Mouse (Mus musculus): Measurements from ENCODE around the gene Foxp1. TPM values are rescaled to one million over a fixed set of nuclear protein-coding genes. Genes with fewer than 3 reads are reported as not detected.

The Foxp1 gene
- polyA plus RNA-seq, 2 experiments = 101 to 166 TPM

GRCm38 (mm10) chr6:99452638-99453185, 69.8 kb downstream of the Foxp1 start:
- TF ChIP-seq POLR2A (IDR thresholded peaks at IDR 0.05; ENCODE audit: borderline replicate concordance, extremely low read depth, insufficient read depth, insufficient read length) = no peak
- no peak overlapping the region for H3K4me2 ChIP-seq (replicated peaks; ENCODE audit: low read depth, low read length, severe bottlenecking)
- 60% methylated on average over 2 of the region's 2 CpGs for WGBS

GRCm38 (mm10) chr6:99451479-99451878, 71.0 kb downstream of the Foxp1 start:
- WGBS = 37% methylated on average over 11 of the region's 11 CpGs
- Histone ChIP-seq H3K9ac (ENCODE audit: low read depth, low read length, severe bottlenecking) (no peak overlapping the region), H3K4me1 (ENCODE audit: control insufficient read depth, insufficient read depth, low read length) (peaks cover 8% of the 10 kb centered on the region), H3K36me3 (ENCODE audit: control insufficient read depth, insufficient read depth, low read length) (peaks cover 3% of the 10 kb centered on the region; the same call in 1 of the 2 replicates), H3K27ac (replicated peaks; ENCODE audit: low read depth, low read length) (no peak overlapping the region), H3K4me2 (replicated peaks; ENCODE audit: low read depth, low read length, severe bottlenecking) (no peak overlapping the region), H3K9me3 (ENCODE audit: control insufficient read depth, low read length) (no peaks in the 10 kb centered on the region), H3K27me3 (ENCODE audit: control insufficient read depth, insufficient read depth, low read length) (no peaks in the 10 kb centered on the region), H3K4me3 (replicated peaks; ENCODE audit: low read length) (no peak overlapping the region)
- no peak for TF ChIP-seq POLR2A (IDR thresholded peaks at IDR 0.05; ENCODE audit: borderline replicate concordance, extremely low read depth, insufficient read depth, insufficient read length)
- ATAC-seq (ENCODE audit: low FRiP score, low read depth) (no peak), DNase-seq (ENCODE audit: low spot score) (no peak)

More at GRCm38 (mm10) chr6:99452638-99453185, 69.8 kb downstream of the Foxp1 start:
- peaks cover 3% of the 10 kb centered on the region; the same call in 1 of the 2 replicates for H3K36me3 ChIP-seq (ENCODE audit: control insufficient read depth, insufficient read depth, low read length)
- DNase-seq (ENCODE audit: low spot score) (no peak), ATAC-seq (ENCODE audit: low FRiP score, low read depth) (no peak)
- H3K4me1 ChIP-seq (ENCODE audit: control insufficient read depth, insufficient read depth, low read length) = peaks cover 8% of the 10 kb centered on the region
- H3K4me3 ChIP-seq (replicated peaks; ENCODE audit: low read length) = no peak overlapping the region
- no peaks in the 10 kb centered on the region for H3K27me3 ChIP-seq (ENCODE audit: control insufficient read depth, insufficient read depth, low read length)
- no peaks in the 10 kb centered on the region for H3K9me3 ChIP-seq (ENCODE audit: control insufficient read depth, low read length)
- no peak overlapping the region for H3K27ac ChIP-seq (replicated peaks; ENCODE audit: low read depth, low read length)
- no peak overlapping the region for H3K9ac ChIP-seq (ENCODE audit: low read depth, low read length, severe bottlenecking)

GRCm38 (mm10) chr6:99447447-99447846, 75.1 kb downstream of the Foxp1 start:
- Histone ChIP-seq H3K27me3 (ENCODE audit: control insufficient read depth, insufficient read depth, low read length) (no peaks in the 10 kb centered on the region), H3K36me3 (ENCODE audit: control insufficient read depth, insufficient read depth, low read length) (peaks cover 2% of the 10 kb centered on the region; the same call in 1 of the 2 replicates), H3K4me1 (ENCODE audit: control insufficient read depth, insufficient read depth, low read length) (peaks cover 8% of the 10 kb centered on the region), H3K9me3 (ENCODE audit: control insufficient read depth, low read length) (no peaks in the 10 kb centered on the region), H3K4me3 (replicated peaks; ENCODE audit: low read length) (no peak overlapping the region), H3K27ac (replicated peaks; ENCODE audit: low read depth, low read length) (no peak overlapping the region), H3K4me2 (replicated peaks; ENCODE audit: low read depth, low read length, severe bottlenecking) (no peak overlapping the region), H3K9ac (ENCODE audit: low read depth, low read length, severe bottlenecking) (no peak overlapping the region)
- WGBS = 81% methylated on average over 4 of the region's 4 CpGs
- ATAC-seq (ENCODE audit: low FRiP score, low read depth) (no peak), DNase-seq (ENCODE audit: low spot score) (no peak)
- TF ChIP-seq POLR2A (IDR thresholded peaks at IDR 0.05; ENCODE audit: borderline replicate concordance, extremely low read depth, insufficient read depth, insufficient read length) = no peak

GRCm38 (mm10) chr6:99446801-99447415, 75.6 kb downstream of the Foxp1 start:
- no peak overlapping the region for H3K27ac ChIP-seq (replicated peaks; ENCODE audit: low read depth, low read length)
- no peak overlapping the region for H3K9ac ChIP-seq (ENCODE audit: low read depth, low read length, severe bottlenecking)
- no peak for DNase-seq (ENCODE audit: low spot score)
- WGBS = 93% methylated on average over 12 of the region's 12 CpGs
- no peak overlapping the region for H3K4me2 ChIP-seq (replicated peaks; ENCODE audit: low read depth, low read length, severe bottlenecking)
- no peaks in the 10 kb centered on the region for H3K27me3 ChIP-seq (ENCODE audit: control insufficient read depth, insufficient read depth, low read length)
- H3K4me1 ChIP-seq (ENCODE audit: control insufficient read depth, insufficient read depth, low read length) = peaks cover 7% of the 10 kb centered on the region
- no peak for TF ChIP-seq POLR2A (IDR thresholded peaks at IDR 0.05; ENCODE audit: borderline replicate concordance, extremely low read depth, insufficient read depth, insufficient read length)
- H3K4me3 ChIP-seq (replicated peaks; ENCODE audit: low read length) = no peak overlapping the region
- no peaks in the 10 kb centered on the region for H3K9me3 ChIP-seq (ENCODE audit: control insufficient read depth, low read length)
- no peak for ATAC-seq (ENCODE audit: low FRiP score, low read depth)
- H3K36me3 ChIP-seq (ENCODE audit: control insufficient read depth, insufficient read depth, low read length) = peaks cover 2% of the 10 kb centered on the region; the same call in 1 of the 2 replicates

GRCm38 (mm10) chr6:99443460-99443859, 79.1 kb downstream of the Foxp1 start:
- Histone ChIP-seq H3K9ac (ENCODE audit: low read depth, low read length, severe bottlenecking) (no peak overlapping the region), H3K9me3 (ENCODE audit: control insufficient read depth, low read length) (no peaks in the 10 kb centered on the region), H3K4me1 (ENCODE audit: control insufficient read depth, insufficient read depth, low read length) (peaks cover 25% of the 10 kb centered on the region), H3K4me3 (replicated peaks; ENCODE audit: low read length) (no peak overlapping the region), H3K36me3 (ENCODE audit: control insufficient read depth, insufficient read depth, low read length) (peaks cover 2% of the 10 kb centered on the region; the same call in 1 of the 2 replicates), H3K27me3 (ENCODE audit: control insufficient read depth, insufficient read depth, low read length) (no peaks in the 10 kb centered on the region), H3K4me2 (replicated peaks; ENCODE audit: low read depth, low read length, severe bottlenecking) (no peak overlapping the region), H3K27ac (replicated peaks; ENCODE audit: low read depth, low read length) (no peak overlapping the region)
- no peak for TF ChIP-seq POLR2A (IDR thresholded peaks at IDR 0.05; ENCODE audit: borderline replicate concordance, extremely low read depth, insufficient read depth, insufficient read length)
- DNase-seq (ENCODE audit: low spot score) = no peak
- 66% methylated on average over 5 of the region's 5 CpGs for WGBS
- no peak for ATAC-seq (ENCODE audit: low FRiP score, low read depth)
